Mouse (Mus musculus) adrenal gland, postnatal 36 days (tissue): ENCODE measurements around the gene Hnf1b. TPM values are rescaled to one million over a fixed set of nuclear protein-coding genes. Genes with fewer than 3 reads are reported as not detected.

Experiments used
- DNase-seq, 2 experiments: peaks; one replicate each; pipeline ENCODE4 v3.0.0; 2021; ENCODE audit warnings: mixed read lengths in 1 of 2
- total RNA-seq, 2 experiments: library from RNA; stranded (reverse); gene quantifications; 2 replicates each; pipeline ENCODE4 v1.2.3; 2021

Gene Hnf1b
- total RNA-seq, 2 experiments from 2014 or later, result not detected

DNA sequence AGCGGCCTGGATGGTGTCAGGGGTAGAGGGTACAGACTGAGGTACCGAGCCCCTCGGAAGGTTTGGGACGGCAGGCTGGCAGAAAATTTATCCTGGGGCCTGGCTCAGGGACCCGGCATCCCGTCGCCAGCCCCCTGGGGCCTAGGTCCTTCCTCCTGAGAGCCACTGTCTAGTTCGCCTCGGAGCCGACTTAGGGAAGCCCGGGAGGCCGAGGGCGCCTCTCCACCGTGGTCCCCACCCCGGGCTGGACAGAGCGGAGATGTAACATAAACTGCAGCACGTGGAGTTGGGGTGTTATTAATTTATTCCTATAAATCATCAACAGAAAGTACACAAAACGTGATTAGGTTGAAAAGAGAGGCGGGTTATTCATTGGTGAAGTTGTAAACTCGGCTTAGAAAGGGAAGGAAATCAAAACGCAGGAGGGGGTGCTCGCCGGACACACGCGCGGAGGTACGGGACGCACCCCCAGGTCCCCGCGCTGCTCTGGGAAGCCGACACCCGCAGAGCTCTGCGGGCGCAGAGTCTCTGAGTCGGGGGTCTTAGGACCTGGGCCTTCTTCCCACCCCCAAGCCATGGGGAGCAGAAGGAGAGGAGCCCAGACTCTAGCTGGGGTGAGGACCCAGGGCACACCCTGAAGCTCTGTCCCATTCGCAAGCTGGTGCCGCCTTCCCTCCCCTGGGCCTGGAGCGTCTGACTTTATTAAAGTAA lies 2.8 kb downstream of the Hnf1b start:
- no peak for DNase-seq

DNA sequence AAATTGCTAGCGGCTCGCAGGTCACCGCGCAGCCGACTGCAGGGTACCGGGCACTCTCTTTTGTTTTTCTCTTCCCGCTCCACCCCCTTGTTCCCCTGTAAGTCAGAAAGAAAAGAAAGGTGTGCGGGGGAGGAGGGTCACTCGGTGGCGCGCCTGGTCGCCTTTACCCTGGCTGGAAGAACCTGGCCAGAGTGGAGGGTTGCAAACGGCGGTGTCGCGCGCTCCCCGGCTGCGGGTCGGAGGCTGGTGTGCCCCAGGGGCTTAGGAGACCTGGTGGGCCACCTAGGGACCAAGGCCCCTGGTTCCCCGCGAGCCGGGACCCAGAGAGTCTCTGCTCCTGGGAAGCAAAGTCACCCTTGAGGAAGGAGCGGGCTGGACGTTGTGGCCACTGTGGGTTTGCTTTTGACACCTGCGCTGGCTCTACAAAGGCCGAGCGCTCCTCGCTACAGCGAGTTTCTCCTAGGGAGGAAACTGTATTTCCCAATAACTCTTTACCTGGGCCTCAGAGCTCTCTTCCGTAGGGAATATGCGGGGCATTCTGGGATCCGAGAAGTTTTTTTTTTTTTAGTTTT lies 3.4 kb downstream of the Hnf1b start:
- no peak for DNase-seq

DNA sequence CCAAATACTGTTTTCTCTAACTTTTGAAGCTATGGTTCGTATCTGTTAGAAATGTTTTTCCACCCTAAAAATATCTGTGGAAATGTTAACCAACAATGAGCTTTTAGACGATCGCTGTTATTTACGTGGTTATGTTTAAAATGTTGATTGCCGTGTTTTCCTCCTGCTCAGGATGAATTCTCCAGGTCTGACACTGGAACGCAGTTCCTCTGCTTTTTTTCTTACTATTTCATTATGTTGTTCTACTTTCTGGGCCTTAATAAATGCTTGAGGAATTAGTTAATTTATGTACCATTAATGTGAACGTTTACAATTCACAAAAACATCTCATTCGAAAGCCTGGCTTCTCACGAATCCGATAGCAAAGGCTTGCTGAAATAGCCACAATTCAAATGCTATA lies 4.2 kb downstream of the Hnf1b start:
- no peak for DNase-seq

DNA sequence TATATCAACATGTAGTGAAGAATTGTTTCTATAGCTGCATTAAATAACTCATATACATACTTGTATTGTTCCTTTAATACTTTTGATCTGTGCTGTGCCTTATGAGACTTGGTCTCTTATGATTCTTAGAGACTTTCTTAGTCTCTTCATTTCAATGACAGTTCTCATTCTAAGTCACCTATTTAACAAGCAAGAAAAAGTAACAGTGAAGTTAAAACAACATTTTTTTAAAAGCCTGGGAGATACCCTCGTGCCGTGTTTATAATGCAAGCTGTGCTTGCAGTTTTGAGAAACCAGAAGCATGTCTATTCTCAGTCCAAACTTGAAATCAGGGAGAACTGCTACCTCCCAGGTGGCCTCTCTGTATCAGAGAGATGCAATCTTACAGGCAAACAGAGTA lies 4.8 kb downstream of the Hnf1b start:
- DNase-seq, result no peak

DNA sequence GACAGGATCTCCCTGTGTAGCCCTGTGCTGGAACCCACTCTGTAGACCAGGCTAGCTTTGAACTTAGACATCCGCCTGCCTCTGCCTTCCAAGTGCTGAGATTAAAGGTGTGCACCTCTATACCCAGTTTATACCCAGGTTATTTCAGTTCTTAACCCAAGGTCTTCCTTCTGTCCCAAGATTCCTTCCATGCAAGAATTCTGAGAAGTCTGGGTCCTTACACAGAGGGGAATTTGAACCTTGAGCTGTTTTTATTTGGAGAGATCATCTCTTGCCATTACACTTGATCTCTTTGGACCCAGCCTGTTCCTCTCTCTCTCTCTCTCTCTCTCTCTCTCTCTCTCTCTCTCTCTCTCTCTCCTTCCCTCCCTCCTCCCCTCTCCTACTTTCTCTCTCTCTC lies 7.4 kb downstream of the Hnf1b start:
- no peak for DNase-seq

DNA sequence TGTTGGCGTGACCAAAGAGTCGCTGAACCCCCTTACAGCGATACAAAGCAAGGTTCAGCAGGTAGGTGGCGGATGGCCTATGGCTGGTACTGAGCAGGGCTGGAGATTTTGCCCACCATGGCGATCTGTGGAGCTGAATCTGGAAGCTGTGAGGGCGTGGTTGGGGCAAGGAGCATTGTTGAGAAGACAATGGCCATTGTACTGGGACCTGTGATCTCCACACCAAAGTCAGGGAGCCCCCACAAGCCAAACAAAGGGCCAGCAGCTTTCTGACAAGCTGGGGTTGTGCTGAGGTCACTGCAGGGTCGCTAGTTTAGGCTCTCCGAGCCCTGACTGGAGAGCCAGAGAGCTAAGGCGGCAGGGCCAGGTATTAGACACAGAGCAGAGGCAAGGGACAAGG lies 15.4 kb downstream of the Hnf1b start:
- no peak for DNase-seq

DNA sequence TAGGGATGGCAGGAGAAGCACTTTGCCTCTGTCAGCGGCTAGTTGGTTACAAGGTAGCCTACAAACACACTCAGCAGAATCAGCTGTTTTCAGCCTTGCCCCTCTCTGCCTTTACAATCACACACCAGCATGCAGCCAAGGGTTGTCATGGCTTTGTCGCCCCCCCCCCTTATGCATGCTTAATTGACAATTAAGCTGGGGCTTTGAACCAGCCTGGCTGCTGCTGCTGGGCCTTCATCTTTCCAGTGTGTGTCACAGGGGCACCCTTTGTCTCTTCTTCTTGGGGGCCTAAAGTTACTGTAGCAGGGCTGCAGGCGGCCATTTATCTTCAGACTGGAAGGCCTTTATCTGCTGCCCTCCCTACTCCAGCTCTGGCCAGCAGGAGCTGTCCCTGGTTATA lies 17.7 kb downstream of the Hnf1b start:
- DNase-seq, result no peak

DNA sequence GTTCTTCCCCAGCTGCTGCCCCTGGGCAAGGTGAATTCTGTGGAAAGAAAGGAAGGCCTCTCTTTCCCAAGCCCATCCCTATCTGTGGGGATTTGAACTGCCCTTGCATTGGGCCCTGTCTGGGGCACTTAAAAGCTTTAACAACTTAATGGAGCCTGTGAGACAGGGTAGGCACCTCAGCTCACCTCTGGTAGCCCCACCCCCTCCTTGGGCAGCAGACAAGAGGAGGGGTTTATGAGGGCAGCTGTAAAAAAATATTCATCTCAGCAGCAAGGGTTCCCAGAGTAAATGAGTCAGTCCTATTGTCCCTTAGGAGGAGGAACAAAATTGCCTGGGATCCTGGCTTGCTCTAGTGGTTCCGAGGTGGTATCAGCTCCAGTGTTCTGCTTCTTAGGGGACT lies 19.3 kb downstream of the Hnf1b start:
- DNase-seq, result no peak

DNA sequence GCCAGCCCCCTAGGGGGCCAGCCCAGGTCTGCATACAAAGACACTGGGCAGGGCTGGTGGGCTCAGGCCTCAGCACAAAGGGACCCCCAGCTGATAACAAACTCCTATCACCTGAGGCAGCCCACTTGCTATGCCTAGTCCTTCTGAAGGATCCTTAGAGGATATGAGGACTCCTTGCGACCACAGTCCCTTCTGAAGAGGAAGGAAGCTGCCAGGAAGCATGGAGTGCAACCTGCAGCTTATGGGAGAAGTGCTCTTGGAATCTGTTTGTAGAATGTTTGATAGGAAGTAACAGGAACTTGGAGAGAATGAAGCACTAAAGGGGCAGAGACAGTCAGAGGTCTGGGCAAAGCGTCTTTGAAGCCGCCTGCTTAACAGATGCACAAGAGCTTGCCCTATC lies 19.8 kb downstream of the Hnf1b start:
- no peak for DNase-seq

DNA sequence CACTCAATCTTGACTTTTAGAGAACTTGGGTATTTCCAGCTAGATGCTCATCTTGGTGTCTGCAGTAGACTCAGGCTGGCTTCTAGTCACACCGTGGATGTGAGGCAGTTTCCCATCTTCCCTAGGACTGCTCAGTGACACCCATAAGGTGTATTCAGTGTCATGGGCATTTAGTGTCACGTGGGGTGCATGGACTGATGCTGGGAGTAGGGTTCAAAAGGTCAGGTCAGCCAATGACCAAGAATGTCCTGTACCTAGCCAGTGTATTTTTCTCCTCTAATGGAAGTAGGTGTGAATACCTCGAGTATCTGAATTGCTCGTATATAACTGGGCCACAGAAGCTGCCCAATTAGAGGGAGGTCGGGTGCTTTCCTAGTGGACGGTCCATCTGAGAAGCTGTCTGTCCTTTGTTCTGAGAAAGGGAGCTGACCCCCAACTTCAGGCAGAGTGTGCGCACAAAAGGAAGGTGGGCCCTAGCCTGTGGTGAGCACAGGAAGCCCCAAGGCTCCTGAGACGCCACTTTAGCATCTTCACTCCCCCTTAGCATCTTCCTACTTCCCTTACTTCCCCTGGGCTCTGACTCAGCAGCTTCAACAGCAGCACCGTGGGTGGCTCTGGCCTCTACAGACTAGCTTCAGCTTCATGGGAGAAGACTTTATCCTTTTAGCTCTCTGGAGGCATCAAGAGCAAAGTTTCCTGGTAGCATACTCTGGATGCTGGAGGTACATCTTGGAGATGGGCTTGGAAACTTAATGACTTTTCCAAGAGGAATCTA lies 22.1 kb downstream of the Hnf1b start:
- DNase-seq, result no peak

DNA sequence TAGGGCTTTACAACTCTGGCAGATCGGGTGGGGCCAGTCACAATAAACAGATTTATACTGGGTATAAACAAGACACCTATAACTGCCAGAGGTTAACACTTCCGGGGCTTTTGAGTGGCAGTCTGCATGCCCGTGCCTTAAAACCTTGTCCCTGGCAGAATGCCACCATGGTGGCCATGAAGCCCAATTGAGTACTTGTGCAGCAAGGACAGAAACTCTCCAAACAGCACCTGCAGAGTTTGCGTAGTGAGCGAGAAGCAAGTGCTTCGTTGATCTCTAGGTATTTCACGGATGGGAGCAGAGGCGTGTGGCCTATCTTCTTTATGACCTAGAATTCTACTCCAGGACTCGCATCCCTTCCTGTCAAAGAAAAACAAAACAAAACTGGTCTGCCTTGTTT lies 23.6 kb downstream of the Hnf1b start:
- DNase-seq, result peak; percentile 46 to 57

DNA sequence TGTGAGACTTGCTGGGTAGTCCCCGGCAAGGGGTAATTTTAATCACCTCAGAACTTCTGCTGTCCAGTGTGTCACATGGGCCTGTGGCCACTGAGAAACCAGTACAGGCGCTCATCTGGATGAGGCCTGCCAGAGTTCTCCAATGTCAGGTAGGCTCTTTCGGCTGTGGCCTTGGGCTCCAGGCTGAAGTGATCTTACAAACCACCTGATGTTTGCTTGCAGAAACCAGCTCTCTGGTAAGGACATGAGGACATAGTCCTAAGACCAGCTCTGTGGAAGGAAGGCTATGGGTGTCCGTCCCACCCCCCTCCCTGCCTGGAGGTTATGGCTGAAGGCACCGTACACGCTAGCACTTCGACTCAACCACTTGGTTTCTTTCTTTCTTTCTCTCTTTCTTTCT lies 26.8 kb downstream of the Hnf1b start:
- DNase-seq, result no peak

DNA sequence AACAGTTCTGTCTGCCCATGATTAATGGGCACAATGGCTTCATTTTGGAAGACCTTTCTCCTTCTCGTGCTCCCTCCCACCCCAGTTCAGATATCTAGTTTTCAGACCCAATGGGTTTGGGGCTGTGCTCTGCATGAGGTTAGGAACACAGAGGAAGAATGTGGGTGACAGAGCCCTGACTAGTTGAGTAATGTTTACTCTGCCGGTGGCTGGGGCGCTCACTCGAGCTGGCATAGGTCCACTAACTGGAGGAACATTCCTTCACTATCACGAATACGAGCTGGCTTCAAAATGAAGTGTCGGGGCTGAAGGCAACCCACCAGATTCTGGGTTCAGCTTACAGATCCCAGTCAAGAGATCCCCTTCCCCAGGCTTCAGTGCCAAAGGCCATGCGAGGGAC lies 27.9 kb downstream of the Hnf1b start:
- DNase-seq, result peak; percentile 58 to 66

DNA sequence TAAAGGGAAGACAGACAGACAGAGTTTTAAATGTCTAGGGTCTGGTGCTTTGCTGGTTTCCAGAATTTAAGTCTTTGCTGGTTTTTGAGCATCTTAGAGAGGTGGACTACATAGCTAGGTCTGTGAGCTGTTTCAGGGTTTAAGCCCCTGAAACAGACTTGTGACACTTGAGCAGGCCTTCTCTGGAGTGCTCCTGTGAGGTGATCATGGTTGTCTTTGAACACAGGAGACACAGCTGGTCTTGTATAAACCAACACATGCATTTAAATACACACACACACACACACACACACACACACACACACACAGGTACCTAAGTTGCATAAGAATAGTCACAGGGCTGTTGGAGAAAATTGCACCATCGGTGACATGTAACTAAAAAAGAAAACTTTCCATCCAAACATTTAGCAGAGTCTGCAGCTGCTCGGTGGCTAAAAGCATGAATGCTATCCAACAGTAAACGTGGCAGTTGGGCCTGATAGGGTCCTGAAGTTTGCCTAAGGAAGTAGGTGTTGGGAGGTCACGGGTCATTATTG lies 28.6 kb downstream of the Hnf1b start:
- no peak for DNase-seq

DNA sequence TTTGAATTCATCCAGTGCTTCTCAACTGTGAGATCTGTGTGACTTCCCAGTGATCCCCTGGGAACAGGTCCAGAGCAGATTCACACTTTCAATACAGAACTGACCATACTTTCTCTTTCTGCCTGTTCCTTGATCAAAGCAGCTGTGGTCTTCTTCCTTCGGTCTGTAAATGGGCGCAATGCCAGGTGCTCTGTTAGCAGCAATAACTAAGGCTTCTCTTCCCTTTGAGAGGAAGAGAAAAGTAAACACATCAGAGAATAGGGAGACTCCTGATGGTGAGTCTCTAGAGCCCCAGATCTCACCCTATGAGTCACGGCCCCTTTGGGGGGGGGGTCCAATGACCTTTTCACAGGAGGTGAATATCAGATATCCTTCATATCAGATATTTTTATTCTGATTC lies 29.3 kb downstream of the Hnf1b start:
- DNase-seq, result peak in 1 of 2 experiments; percentile 23

DNA sequence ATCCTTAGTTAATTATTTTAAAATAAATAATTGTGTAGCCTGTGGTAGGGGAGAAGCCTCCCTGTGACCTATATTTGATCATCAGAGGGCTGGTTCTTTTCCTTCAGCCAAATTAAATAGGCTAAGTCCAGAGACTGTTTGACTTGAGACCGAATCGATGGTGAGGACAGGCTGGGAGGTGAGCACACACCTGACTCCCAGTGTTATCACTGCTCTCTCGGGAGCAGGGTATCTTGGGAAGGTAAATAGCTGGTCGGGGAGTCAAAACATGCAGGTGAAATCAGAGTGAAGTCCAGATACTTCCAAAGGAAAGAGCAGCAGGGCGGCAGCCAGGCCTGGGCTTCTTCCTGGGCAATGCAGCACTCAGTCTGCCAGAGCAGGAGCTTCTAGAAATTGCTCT lies 31.6 kb downstream of the Hnf1b start:
- DNase-seq, result no peak

DNA sequence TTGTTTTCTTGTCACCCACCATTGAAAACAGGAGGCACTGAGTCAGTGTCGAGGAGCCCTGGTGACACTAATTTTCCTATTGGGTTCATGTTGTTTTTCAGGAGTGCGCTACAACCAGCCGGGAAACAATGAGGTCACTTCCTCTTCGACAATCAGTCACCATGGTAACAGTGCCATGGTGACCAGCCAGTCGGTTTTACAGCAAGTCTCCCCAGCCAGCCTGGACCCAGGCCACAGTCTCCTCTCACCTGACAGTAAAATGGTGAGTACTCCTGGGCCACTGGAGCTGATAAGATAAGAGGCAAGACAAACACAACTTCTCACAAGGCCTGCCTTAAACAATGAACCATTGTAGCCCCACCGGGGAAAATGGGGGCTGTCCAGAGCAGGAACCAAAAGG lies 32.7 kb downstream of the Hnf1b start:
- peak in 1 of 2 experiments; percentile 46 for DNase-seq

DNA sequence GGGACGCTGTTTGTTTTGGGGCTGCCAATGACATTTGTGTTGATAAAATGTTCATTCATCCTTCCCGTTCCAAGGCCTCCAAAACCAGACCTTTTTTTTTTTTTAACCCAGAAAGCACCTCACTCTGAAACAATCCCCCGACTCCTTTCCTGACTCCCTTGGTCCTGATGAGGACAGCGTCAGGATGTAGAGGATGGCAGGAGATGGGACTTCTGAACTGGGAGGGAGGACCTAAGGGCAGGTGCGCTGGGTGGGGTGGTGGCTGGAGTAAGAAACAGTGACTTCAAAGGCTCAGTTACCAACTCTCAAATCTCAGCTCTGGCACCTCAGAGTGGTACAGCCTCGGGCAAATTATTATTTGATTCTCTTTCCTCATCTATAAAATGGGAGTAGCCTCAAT lies 33.2 kb downstream of the Hnf1b start:
- no peak for DNase-seq

DNA sequence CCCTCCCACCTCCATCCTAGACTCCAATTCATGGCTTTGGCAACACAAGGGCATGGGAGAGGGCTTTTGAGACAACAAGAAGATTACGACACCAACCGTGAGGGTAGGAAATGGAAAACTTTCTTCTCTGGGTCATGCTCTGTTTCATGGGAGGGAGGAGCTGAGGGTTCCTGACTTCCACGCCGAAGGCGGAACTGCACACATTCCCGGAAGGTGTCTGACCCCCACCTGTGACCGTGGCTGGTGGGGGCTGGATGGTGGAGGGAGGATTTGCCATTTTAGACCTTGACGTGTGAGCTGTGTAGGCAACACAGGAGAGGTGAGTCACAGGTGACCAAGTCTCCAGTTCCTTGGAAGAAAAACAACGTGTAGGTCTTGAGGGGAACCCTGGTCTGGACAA lies 33.9 kb downstream of the Hnf1b start:
- DNase-seq, result no peak

DNA sequence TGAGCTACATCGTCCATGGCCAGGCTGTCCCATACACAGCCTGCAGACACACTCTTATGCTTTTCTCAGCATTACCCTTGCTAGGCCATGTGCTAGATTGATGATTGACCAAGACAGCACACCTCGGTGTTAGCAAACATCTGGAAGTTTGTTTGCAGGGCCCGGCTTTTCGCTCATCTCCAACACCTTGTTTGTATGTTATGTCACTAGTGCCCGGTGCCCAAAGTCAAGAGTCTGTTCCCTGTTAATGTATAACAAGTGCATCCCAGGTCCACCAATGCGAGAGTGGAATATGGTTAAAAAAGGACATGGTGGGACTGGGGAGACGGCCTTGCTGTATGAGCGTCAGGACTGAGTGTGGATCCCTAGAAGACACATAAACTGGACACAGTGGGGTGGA lies 35.3 kb downstream of the Hnf1b start:
- DNase-seq, result no peak

DNA sequence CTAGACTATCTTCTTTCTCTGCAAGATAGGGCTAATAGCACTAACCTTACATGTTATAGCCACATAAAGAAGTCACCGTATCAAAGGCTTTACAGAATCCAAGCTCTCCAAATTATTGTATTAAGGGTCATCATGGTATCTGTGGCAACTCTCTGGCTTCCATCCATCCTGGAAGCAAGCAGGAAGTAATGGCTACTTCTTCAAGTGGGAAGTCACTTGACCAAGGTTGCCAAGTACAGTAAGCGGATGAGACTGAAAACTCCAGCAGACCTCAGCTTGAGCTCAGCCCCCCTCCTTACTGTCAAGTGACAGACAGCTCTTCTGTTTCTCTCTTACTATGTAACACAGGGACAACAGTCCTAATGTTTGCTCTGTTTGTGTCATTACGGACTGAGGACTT lies 36.9 kb downstream of the Hnf1b start:
- no peak for DNase-seq

DNA sequence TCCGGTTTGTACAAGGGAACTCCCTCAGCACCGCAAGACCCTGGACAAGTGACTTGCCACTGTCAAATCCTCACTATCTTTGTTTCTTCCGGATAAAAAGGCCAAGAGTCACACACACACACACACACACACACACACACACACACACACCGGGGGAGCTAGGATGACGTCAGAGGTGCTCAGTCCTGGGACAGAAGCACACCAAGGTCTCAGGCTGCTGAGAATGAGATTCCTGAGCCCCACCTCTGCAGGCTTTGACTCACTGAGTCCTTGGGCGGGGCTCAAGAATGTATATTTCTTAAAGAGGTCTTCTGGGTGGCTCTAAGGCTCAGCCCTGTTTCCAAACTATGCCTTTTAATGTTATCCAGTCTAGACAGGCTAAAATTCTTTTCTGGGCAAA lies 41.5 kb downstream of the Hnf1b start:
- peak; percentile 44 to 51 for DNase-seq

DNA sequence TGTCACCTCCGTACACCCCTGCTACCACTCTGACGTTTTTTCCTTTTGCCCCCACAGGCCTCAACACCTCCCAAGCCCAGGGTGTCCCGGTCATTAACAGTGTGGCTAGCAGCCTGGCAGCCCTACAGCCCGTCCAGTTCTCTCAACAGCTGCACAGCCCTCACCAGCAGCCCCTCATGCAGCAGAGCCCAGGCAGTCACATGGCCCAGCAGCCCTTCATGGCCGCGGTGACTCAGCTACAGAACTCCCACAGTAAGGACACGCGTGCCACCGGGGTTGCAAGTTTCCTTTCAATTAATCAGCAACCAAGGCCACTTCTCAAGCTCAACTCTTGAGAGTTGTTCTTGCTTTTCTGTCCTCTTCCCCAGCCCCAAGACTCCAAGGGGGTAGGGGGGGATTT lies 43.5 kb downstream of the Hnf1b start:
- DNase-seq, result peak; percentile 82 to 88
